Mouse (Mus musculus): ENCODE results near the gene Wnk2. TPM values are rescaled to one million over a fixed set of nuclear protein-coding genes. Genes with fewer than 3 reads are reported as not detected.

Gene Wnk2
- polyA plus RNA-seq, 1 experiment from 2014 or later: 15.0 TPM

GRCm38 (mm10) chr13:48990138-48990537 is 157.7 kb downstream of the Wnk2 start:
- Histone ChIP-seq H3K4me2 (no peak overlapping the region), H3K4me1 (peaks cover 7% of the 10 kb centered on the region; the same call in 1 of the 2 replicates), H3K9ac (no peak overlapping the region), H3K27me3 (no peaks in the 10 kb centered on the region), H3K9me3 (replicated peaks) (no peaks in the 10 kb centered on the region; the same call in 1 of the 2 replicates), H3K36me3 (ENCODE audit: poor library complexity, severe bottlenecking) (no peaks in the 10 kb centered on the region), H3K4me3 (no peak overlapping the region), H3K27ac (no peak overlapping the region)
- no peak for ATAC-seq
- 90% methylated on average over 2 of the region's 2 CpGs for WGBS

Other genes starting within 250 kb of the Wnk2 start
- gene Fam120a, start 180.0 kb downstream of the Wnk2 start, polyA plus RNA-seq (2015; fragmentation: Nextera tagmentation; extraction: Ambion mirVana): 16.0 and 16.3 TPM in 2 replicates
- gene Ninj1, start 39.5 kb upstream of the Wnk2 start, polyA plus RNA-seq (2015; fragmentation: Nextera tagmentation; extraction: Ambion mirVana): 15.5 and 16.7 TPM in 2 replicates
- 12.0 and 16.1 TPM in 2 replicates for gene Card19, start 68.0 kb upstream of the Wnk2 start, polyA plus RNA-seq (2015; fragmentation: Nextera tagmentation; extraction: Ambion mirVana)
- gene Susd3, start 100.7 kb upstream of the Wnk2 start, polyA plus RNA-seq (2015; fragmentation: Nextera tagmentation; extraction: Ambion mirVana): 0.37 and 0.66 TPM in 2 replicates
- 3.0 and 3.3 TPM in 2 replicates for gene Fgd3, start 172.3 kb upstream of the Wnk2 start, polyA plus RNA-seq (2015; fragmentation: Nextera tagmentation; extraction: Ambion mirVana)
- 24.8 and 26.7 TPM in 2 replicates for gene Bicd2, start 193.6 kb upstream of the Wnk2 start, polyA plus RNA-seq (2015; fragmentation: Nextera tagmentation; extraction: Ambion mirVana)